Mouse (Mus musculus) gonadal fat pad, adult 2 months (tissue): ENCODE data around the gene BC051665. TPM values are rescaled to one million over a fixed set of nuclear protein-coding genes. Genes with fewer than 3 reads are reported as not detected.

Experiments
- DNase-seq: peaks from one replicate; pipeline ENCODE4 v3.0.0-alpha.2; 2012; ENCODE audit warnings: low read depth
- polyA plus RNA-seq: library from polyadenylated mRNA; depleted of rRNA; stranded (reverse); fragments of >200 nt; gene quantifications from 2 replicates; pipeline ENCODE4 v1.2.3, GENCODE M21; 2012; rRNA removed

BC051665 gene
- polyA plus RNA-seq, 1 experiment, result not detected

DNA sequence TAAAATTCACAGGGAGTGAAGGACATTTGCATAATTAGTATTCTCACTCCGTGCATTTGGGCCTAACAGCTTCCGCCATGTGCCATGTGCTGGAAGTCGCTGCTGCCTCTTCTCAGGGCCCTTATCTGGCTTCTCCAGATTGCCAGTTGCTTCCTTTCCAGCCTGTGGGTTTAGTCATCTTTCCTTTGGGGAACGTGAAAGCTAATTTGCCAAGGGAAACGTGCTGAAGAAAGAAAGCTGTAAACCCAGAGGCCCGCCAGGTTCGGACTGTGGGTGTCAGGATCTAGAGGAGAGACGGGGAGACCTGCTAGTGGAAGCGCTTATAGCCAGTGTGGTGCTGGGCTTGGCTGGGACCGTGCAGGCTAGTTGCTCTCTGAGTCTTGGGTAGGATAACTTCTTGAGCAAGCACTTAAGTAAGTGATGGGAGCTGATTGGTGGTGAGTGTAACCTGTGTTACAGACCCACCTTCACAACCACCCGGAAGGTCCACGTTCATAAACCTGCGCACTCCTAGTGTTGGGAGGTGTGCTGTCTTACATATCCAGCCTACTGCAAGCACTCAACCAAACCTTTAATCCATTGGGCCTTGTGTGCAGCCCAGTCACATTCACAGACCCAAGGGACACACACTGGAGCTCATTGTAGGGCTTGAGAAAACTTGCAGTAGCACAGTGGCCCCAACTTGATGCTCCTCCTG lies 42.6 kb downstream of the BC051665 start:
- DNase-seq, result no peak

GRCm38 (mm10) chr13:60742611-60743010 lies 43.6 kb downstream of the BC051665 start:
- no peak for DNase-seq

DNA sequence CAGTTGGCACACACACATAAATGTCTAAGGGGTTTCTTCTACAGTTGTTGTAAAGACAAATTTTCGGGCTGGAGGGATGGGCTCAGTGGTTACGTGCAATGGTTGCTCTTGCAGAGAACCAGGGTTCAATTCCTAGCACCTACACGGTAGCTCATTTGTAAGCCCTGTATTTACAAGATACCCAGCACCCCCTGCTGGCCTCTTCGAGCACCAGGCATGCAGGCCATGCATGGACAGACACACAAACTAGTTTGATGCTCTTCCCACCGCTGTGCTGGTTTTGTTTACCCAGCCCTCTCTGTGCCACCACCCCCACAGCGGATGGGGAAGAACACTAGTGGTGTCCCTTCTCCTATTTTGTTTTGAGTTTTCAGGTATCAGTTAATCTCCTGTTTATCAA lies 45.9 kb downstream of the BC051665 start:
- no peak for DNase-seq

GRCm38 (mm10) chr13:60738429-60738828 lies 47.7 kb downstream of the BC051665 start:
- DNase-seq, result no peak

- DNase-seq, result no peak
These were observed 48.4 kb downstream of the BC051665 start for GRCm38 (mm10) chr13:60737632-60738324.

DNA sequence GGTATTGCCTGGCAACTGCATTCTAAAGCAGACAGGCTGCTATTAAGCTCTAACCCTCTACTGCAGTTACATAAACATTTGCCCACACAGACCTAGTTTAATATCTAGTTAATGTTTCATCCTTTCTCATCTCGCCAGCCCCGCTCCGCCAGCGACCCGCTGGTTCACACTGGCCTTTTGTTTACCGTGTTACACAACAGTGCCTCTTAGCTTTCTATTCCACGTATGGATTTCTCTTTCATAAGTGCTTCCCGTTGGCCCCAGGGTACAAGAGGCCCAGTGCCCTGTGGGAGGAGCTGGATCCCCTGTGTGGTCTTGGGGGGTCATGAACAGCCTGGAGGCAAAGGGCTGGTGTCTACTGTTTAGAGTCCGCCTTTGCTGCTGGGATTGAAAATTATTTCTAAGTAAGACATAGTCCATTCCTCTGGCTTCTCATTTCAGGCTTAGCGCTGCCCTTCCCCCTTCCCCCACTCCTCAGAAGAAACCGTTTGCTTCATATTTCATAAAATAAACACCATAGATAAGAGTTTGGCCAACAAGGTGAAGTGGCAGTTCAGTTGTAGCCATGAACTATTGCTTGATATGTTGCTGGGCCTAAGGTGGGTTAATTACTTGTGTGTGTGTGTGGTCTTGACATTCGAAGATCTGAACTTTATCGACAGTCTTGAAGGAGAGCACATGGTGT lies 49.6 kb downstream of the BC051665 start:
- no peak for DNase-seq

DNA sequence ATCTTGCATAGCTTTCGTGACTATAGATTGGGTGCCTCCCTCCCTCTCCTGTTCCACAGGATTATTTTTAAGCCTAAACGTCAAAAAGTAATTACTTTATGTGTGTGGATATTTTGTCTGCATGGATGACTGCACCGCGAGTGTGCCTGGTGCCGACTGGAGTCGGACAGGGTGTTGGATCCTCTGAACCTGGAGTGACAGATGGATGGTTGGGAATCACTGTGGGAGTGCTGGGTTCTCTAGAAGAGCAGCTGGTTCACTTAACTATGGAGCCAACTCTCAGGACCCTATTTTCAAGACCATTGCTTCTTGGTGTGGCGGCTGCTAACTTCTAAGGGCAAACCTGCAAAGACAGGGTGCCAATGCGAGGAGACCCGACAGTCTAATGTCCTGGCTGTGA lies 50.9 kb downstream of the BC051665 start:
- DNase-seq, result no peak

Other genes starting within 250 kb of the BC051665 start
- 53.8 and 77.2 TPM in 2 replicates for gene Dapk1, start 184.4 kb downstream of the BC051665 start, polyA plus RNA-seq
- gene Ctsll3, start 16.5 kb upstream of the BC051665 start, polyA plus RNA-seq, result not detected in 2 replicates
- 0.27 and 0.59 TPM in 2 replicates for gene 4930486L24Rik, start 78.1 kb upstream of the BC051665 start, polyA plus RNA-seq
- gene Gm49392, start 110.5 kb upstream of the BC051665 start, polyA plus RNA-seq, result 0.20 and 0.23 TPM in 2 replicates
- 2.3 and 2.5 TPM in 2 replicates for gene Ctla2b, start 111.1 kb upstream of the BC051665 start, polyA plus RNA-seq
- gene Tpbpb, start 118.5 kb upstream of the BC051665 start, polyA plus RNA-seq, result not detected in 2 replicates
- not detected in 2 replicates for gene Gm49393, start 149.2 kb upstream of the BC051665 start, polyA plus RNA-seq
- 2.0 and 2.4 TPM in 2 replicates for gene Gm49391, start 150.2 kb upstream of the BC051665 start, polyA plus RNA-seq
- gene Ctla2a, start 150.3 kb upstream of the BC051665 start, polyA plus RNA-seq, result 12.2 and 18.5 TPM in 2 replicates
- not detected in 2 replicates for gene Tpbpa, start 155.6 kb upstream of the BC051665 start, polyA plus RNA-seq
- gene Ctsj, start 219.6 kb upstream of the BC051665 start, polyA plus RNA-seq, result not detected in 2 replicates